Comparison of ENCODE assay signal across 17 mouse cellular contexts in the genomic region with DNA sequence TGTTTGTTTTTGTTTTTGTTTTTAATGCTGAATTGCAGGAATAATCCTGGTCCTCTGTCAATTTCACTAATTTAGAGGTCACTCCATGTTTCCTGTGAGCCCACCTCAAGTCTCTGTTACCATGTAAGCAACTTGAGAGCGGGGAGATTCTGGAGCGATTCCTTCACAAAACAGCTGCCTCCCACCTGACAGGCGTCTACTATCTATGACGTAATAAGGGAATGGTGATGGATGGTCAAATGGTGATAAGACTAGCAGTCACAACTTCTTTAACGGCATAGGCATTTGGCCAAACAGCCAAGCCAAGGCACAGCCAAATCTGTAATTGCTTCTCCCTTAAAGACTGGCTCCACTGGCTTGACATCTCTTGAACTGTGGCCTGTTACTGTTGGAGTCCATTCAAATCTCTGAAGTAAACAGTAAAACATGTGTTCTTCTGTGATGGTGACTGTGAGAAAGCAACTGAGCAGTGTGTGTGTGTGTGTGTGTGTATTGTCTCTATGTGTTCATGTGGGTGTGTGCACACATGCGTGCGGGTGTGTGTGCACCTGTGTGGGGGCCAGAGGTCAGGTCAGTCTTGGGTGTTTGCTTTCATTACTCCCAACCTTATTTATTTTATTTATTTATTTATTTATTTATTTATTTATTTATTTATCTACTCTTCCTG. TPM values are rescaled to one million over a fixed set of nuclear protein-coding genes. Genes with fewer than 3 reads are reported as not detected.
"Had no signal": no experiment of that assay in that cellular context is flagged by ENCODE, and none has a peak within 500 bp of the region (broad histone marks: within the 10 kb centered on the region; RNA-seq: fewer than 3 reads in every experiment).

No protein-coding gene starts in this region.

- H3K27me3 ChIP-seq: kidney, embryonic 15.5 days; limb, embryonic 12.5 days had no signal

- H3K27ac ChIP-seq: kidney, embryonic 15.5 days; layer of hippocampus, adult 2 months; limb, embryonic 12.5 days; liver, embryonic 14.5 days; midbrain, embryonic 10.5 days; stomach, postnatal 0 days had no signal

- H3K36me3 ChIP-seq: kidney, embryonic 15.5 days; limb, embryonic 12.5 days; midbrain, embryonic 10.5 days had no signal

- H3K4me2 ChIP-seq: kidney, embryonic 15.5 days; limb, embryonic 12.5 days had no signal

- ATAC-seq: hindbrain, embryonic 16.5 days; inflammation-experienced regulatory T-cells, adult 6 months; intestine, postnatal 0 days had no signal

- H3K4me1 ChIP-seq: kidney, embryonic 15.5 days; limb, embryonic 12.5 days; midbrain, embryonic 10.5 days had no signal

- H3K9me3 ChIP-seq: kidney, embryonic 15.5 days; limb, embryonic 12.5 days; midbrain, embryonic 10.5 days had no signal

- DNase-seq: liver; lung, adult 18-20 months; midbrain, embryonic 14.5 days; right cerebral cortex, adult 18-20 months; thymus, postnatal 4 days had no signal

- H3K9ac ChIP-seq: kidney, embryonic 15.5 days; limb, embryonic 12.5 days; liver, embryonic 14.5 days had no signal

- H3K4me3 ChIP-seq: kidney, embryonic 15.5 days; layer of hippocampus, adult 2 months; limb, embryonic 12.5 days; midbrain, embryonic 10.5 days had no signal

RNA-seq across cellular contexts. Expression of a gene that starts 43.6 kb away (rescaled TPM):
- polyA plus RNA-seq: inflammation-experienced regulatory T-cells, adult 6 months had no signal

RNA-seq across cellular contexts. Expression of a gene that starts 52.3 kb away (rescaled TPM):
- total RNA-seq: layer of hippocampus, adult 2 months; layer of hippocampus, postnatal 10 days; left cerebral cortex, postnatal 36 days had no signal
- polyA plus RNA-seq: hindbrain, embryonic 16.5 days; inflammation-experienced regulatory T-cells, adult 6 months; limb, embryonic 12.5 days; liver, embryonic 14.5 days; midbrain, embryonic 10.5 days; midbrain, embryonic 14.5 days; neural tube, embryonic 14.5 days had no signal
